Mouse (Mus musculus) cerebellum, adult 2 months (tissue): ENCODE measurements around the gene Ulk4.

Experiments used
- CTCF ChIP-seq: fragments of 200-500 bp; IDR thresholded peaks from 2 replicates; pipeline ENCODE4 v1.5.1; 2011; ENCODE audit warnings: low read depth, mild to moderate bottlenecking, control low read depth, low read length, moderate library complexity, borderline replicate concordance; ENCODE audit not compliant: insufficient read depth
- POLR2A ChIP-seq: fragments of 200-500 bp; IDR thresholded peaks from 2 replicates; pipeline ENCODE4 v1.6.1; 2011; ENCODE audit warnings: low read length, control low read depth, borderline replicate concordance; ENCODE audit not compliant: insufficient read depth

DNA sequence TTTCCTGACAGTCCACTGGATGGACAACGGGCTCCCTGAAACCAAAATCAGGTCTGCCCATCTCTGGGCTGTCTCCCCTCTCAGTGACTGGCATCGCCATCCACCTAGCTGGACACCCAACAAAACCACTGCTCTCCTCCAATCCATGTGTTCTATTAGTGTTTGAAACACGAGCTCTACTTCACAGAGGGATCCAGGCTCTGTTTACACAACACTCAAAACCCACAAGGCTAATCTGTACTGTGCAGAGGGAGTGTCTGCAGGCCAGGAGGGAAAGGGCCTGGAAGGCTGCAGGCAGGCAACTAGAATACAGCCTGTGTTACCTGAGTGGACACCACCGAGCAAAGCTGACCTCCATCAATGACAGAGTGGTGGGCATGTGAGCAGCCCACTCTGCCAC lies 5.4 kb downstream of the Ulk4 start:
- no peak for TF ChIP-seq CTCF
- TF ChIP-seq POLR2A, result no peak
